Mouse (Mus musculus) embryo, embryonic 9.5 days (tissue): Measurements from ENCODE around the gene Larp7.

Experiments
- DNase-seq: peaks from one replicate; pipeline ENCODE4 v3.0.0-alpha.2; 2017; ENCODE audit errors: extremely low spot score

The Larp7 gene

GRCm38 (mm10) chr3:127511786-127512746, 41.1 kb downstream of the Larp7 start:
- no peak for DNase-seq

DNA sequence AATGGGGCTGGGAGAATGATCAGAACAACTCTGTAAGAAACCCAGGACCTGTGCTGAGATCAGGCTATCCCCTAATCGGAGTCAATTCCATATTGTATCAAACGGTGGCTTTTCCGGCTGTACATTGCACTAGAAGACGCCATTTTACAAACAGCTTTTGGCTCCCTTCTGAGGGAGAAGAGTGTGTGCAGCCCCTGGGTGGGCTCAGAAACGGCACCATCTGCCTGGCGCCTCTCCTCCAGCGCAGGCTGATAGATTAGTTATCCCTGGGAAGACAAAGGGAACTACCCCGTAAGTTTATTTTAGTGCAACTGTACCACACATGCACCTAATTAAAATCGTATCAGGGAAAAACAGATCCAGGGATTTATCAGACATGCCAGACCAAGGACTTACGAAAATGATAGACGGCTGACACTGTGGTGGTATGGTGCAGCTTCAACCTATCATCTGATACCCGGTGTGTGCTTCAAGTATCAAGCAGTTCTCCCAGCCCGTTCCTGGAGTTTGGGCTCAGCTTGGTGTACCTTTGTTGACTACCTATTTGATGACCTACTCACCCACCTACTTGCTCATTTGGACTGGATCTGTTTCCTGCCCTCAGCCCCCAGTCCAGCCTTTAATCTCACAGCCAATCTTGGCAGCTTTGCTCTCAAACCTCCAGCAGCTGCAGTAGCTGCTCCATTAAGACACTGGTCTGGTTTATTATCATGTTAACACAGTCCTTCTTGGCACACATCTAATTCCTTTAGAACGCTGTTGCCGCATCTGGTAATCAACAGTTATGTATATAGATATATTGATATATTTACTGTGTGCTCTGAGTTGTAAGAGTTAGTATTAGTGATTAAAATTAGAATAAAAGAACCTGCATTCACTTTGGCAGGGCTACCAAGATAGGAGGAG, 45.0 kb downstream of the Larp7 start:
- no peak for DNase-seq

DNA sequence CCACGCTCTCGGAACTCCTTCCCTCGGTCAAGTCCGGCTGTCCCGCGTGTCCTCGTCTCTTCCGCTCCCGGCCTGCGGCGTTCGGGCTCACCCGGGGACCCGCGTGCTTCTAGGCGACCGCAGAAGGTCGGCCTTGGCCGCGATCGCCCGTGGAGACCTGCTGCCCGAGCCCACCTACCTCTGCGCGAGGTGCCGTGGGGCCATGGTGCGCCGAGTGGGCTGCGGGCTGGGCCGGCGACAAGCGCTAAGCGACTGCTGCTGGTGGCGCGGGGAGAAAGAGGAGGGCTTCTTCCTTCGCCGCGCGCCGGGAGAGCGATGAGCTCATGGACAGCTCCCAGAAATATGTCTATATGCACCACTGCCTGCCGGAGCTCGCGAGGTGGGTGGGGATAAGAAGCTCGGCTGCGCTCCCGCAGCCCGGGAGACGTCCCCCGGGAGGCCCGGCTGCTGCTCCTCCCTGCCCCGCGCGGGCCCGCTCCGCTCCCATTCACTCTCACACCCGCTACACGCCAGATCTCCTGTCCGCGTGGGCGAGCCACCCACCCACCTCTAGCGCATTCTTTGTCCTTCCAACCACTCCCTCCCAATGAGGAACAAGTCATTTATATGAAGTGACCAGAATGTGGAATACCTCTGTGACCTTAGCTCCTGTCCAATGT, 54.3 kb downstream of the Larp7 start, which contains the start of gene Ank2:
Gene Ank2 (minus strand): TSS at position 609 of the 659 bp plus-strand sequence.
- DNase-seq, result peak; percentile 51

DNA sequence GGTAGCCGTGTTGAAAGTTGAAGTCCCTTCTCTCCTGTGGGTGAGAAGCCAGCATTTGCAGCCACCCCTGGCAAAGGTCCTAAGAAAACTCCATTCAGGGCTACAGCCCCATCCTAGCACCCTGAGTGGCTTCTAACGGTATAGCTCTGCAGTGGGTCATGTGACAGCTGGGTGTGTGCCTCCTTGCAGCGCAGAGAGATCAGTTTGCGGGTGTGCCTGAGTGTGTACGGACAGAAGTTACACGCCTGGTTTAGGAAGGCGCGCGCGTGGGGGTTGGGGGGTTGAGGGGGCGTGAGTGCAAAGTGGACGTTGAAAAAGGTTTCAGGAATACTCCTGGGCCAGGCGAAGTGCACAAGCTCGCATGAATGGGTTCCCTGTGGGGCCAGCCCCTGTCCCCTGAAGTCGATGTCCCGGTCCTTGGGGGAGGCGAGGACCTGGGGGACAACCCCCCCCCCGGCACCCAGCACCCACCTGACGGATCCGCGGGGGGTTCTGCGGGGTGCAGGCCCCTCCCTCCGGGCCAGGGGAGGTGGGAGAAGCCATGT, 54.9 kb downstream of the Larp7 start:
- peak; percentile 28 for DNase-seq

DNA sequence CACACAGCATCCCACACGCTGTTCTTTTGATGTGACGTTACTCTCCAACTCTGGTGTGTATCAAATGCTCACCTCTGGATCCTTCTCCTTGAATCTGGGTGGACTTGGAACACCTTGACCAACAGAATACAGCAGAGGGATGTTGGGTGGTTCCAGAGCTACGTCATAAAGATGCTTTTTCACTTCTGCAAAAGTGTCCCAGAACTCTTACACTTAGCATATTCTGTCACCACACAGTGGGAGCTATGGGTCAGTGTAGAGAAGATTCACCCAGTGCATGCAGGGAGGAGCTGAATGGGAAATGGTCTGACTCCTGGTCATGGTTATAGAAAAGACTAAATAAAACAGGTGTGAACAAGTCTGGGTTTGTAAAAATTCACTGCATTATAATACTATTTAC, 60.5 kb downstream of the Larp7 start:
- no peak for DNase-seq

GRCm38 (mm10) chr3:127487302-127487701, 65.8 kb downstream of the Larp7 start:
- no peak for DNase-seq
